In the genomic region with DNA sequence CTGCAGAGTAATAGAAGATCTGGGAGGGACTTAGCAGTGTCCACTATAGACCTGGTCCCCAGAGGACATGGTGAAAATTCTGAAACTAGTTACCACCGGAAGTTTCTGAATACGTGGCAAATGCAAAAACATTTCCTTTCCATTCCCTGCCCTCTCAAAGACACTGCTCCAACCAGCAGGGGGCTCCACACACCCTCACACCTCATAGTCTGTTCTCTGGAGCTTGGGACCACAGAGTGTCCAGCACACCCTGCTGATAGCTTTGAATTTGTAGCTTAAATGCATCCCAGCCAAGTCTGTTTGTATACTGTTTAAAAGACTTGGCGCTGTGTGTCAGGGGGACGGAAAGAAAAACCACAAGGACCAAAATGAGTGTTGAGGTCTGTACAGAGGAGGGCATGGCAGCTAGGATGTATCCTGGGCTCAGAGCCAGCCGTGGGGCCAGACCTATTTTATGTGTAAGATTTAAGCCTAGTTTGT, we compare ENCODE assay signal across 8 mouse cellular contexts.
DNase-seq lines count a peak whose midpoint lies in the region; ATAC-seq and TF ChIP-seq lines count a peak whose summit lies in the region.

No protein-coding gene starts in this region.

- H3K27me3 ChIP-seq in liver, embryonic 11.5 days (replicated peaks; ENCODE audit: control insufficient read depth, insufficient read depth, low read length), result no peaks in the 10 kb centered on the region
- H3K27me3 ChIP-seq in hindbrain, embryonic 11.5 days (ENCODE audit: control insufficient read depth, insufficient read depth, low read length), result no peaks in the 10 kb centered on the region
- no peaks in the 10 kb centered on the region for H3K27me3 ChIP-seq in limb, embryonic 12.5 days
- H3K27me3 ChIP-seq in neural tube, embryonic 12.5 days (replicated peaks), result no peaks in the 10 kb centered on the region
- H3K27me3 ChIP-seq in thymus, adult 2 months (ENCODE audit: control insufficient read depth, insufficient read depth, low read length), result no peaks in the 10 kb centered on the region

- no peak for ATAC-seq in liver, embryonic 11.5 days (replicated peaks; ENCODE audit: low FRiP score)
- peak; percentile 70 for ATAC-seq in activated CD4-positive, CD25-positive, alpha-beta regulatory T cell, adult 4 months
- ATAC-seq in hindbrain, embryonic 11.5 days (ENCODE audit: low FRiP score), result no peak
- ATAC-seq in limb, embryonic 12.5 days (ENCODE audit: insufficient number of reproducible peaks, insufficient read depth, low FRiP score, low TSS enrichment, low read depth), result peak; percentile 87
- peak; percentile 72 for ATAC-seq in neural tube, embryonic 12.5 days (ENCODE audit: low FRiP score, low read depth)

- 71% methylated on average over 5 of the region's 5 CpGs for WGBS in liver, embryonic 11.5 days
- 69% methylated on average over 5 of the region's 5 CpGs for WGBS in hindbrain, embryonic 11.5 days
- 39% methylated on average over 5 of the region's 5 CpGs for WGBS in limb, embryonic 12.5 days
- WGBS in neural tube, embryonic 12.5 days, result 61% methylated on average over 5 of the region's 5 CpGs
- WGBS in thymus, adult 2 months, result 8% methylated on average over 5 of the region's 5 CpGs

- H3K27ac ChIP-seq in liver, embryonic 11.5 days (ENCODE audit: low read depth, low read length), result no peak overlapping the region
- H3K27ac ChIP-seq in embryonic fibroblast, embryonic 13.5 days (ENCODE audit: insufficient read depth, low read length), result peak overlapping the region; percentile 35; the same call in 1 of the 2 replicates
- H3K27ac ChIP-seq in hindbrain, embryonic 11.5 days (ENCODE audit: low read depth, low read length), result no peak overlapping the region
- H3K27ac ChIP-seq in limb, embryonic 12.5 days, result peak overlapping the region; percentile 75
- H3K27ac ChIP-seq in neural tube, embryonic 12.5 days, result no peak overlapping the region
- H3K27ac ChIP-seq in thymus, adult 2 months (ENCODE audit: control insufficient read depth, insufficient read depth, low read length), result no peak overlapping the region

- peak; percentile 60 for DNase-seq in liver
- no peak for DNase-seq in liver, embryonic 11.5 days (ENCODE audit: low spot score)
- DNase-seq in hindbrain, embryonic 11.5 days (ENCODE audit: low spot score), result peak; percentile 50
- DNase-seq in thymus, adult 2 months, result peak; percentile 75

- H3K9me3 ChIP-seq in liver, embryonic 11.5 days (ENCODE audit: control insufficient read depth, low read length), result no peaks in the 10 kb centered on the region
- H3K9me3 ChIP-seq in hindbrain, embryonic 11.5 days (ENCODE audit: control insufficient read depth, low read length), result no peaks in the 10 kb centered on the region
- no peaks in the 10 kb centered on the region for H3K9me3 ChIP-seq in limb, embryonic 12.5 days
- H3K9me3 ChIP-seq in neural tube, embryonic 12.5 days, result no peaks in the 10 kb centered on the region

- no peak overlapping the region for H3K9ac ChIP-seq in liver, embryonic 11.5 days (ENCODE audit: low read depth, low read length)
- H3K9ac ChIP-seq in hindbrain, embryonic 11.5 days (ENCODE audit: low read depth, low read length), result no peak overlapping the region
- no peak overlapping the region for H3K9ac ChIP-seq in limb, embryonic 12.5 days (replicated peaks)
- H3K9ac ChIP-seq in neural tube, embryonic 12.5 days, result no peak overlapping the region

- H3K36me3 ChIP-seq in liver, embryonic 11.5 days (ENCODE audit: control insufficient read depth, insufficient read depth, low read length), result no peaks in the 10 kb centered on the region
- no peaks in the 10 kb centered on the region for H3K36me3 ChIP-seq in hindbrain, embryonic 11.5 days (ENCODE audit: control insufficient read depth, insufficient read depth, low read length)
- H3K36me3 ChIP-seq in limb, embryonic 12.5 days, result peaks cover 7% of the 10 kb centered on the region
- H3K36me3 ChIP-seq in neural tube, embryonic 12.5 days, result no peaks in the 10 kb centered on the region
- no peaks in the 10 kb centered on the region for H3K36me3 ChIP-seq in thymus, adult 2 months (ENCODE audit: control insufficient read depth, insufficient read depth, low read length)

- H3K4me1 ChIP-seq in liver, embryonic 11.5 days (replicated peaks; ENCODE audit: control insufficient read depth, insufficient read depth, low read length), result no peaks in the 10 kb centered on the region
- H3K4me1 ChIP-seq in embryonic fibroblast, embryonic 13.5 days (ENCODE audit: control insufficient read depth, insufficient read depth, low read length), result no peaks in the 10 kb centered on the region
- no peaks in the 10 kb centered on the region for H3K4me1 ChIP-seq in hindbrain, embryonic 11.5 days (replicated peaks; ENCODE audit: control insufficient read depth, insufficient read depth, low read length)
- peaks cover 17% of the 10 kb centered on the region for H3K4me1 ChIP-seq in limb, embryonic 12.5 days (replicated peaks)
- peaks cover 3% of the 10 kb centered on the region; the same call in 1 of the 2 replicates for H3K4me1 ChIP-seq in neural tube, embryonic 12.5 days
- H3K4me1 ChIP-seq in thymus, adult 2 months (replicated peaks; ENCODE audit: control insufficient read depth, insufficient read depth, low read length), result peaks cover 12% of the 10 kb centered on the region

- no peak for TF ChIP-seq POLR2A in embryonic fibroblast, embryonic 13.5 days (IDR thresholded peaks at IDR 0.05; ENCODE audit: low read depth, low read length)
- TF ChIP-seq POLR2A in thymus, adult 2 months (IDR thresholded peaks at IDR 0.05; ENCODE audit: control insufficient read depth, extremely low read depth, insufficient read depth, low read length, poor library complexity), result no peak

- no peak overlapping the region for H3K4me2 ChIP-seq in liver, embryonic 11.5 days
- no peak overlapping the region for H3K4me2 ChIP-seq in hindbrain, embryonic 11.5 days (replicated peaks; ENCODE audit: low read depth, low read length)
- no peak overlapping the region for H3K4me2 ChIP-seq in limb, embryonic 12.5 days
- H3K4me2 ChIP-seq in neural tube, embryonic 12.5 days (replicated peaks), result no peak overlapping the region

- no peak overlapping the region for H3K4me3 ChIP-seq in liver, embryonic 11.5 days (ENCODE audit: low read depth, low read length)
- no peak overlapping the region for H3K4me3 ChIP-seq in embryonic fibroblast, embryonic 13.5 days (ENCODE audit: insufficient read depth, low read length)
- H3K4me3 ChIP-seq in hindbrain, embryonic 11.5 days (ENCODE audit: low read depth, low read length), result no peak overlapping the region
- H3K4me3 ChIP-seq in limb, embryonic 12.5 days (replicated peaks), result no peak overlapping the region
- H3K4me3 ChIP-seq in neural tube, embryonic 12.5 days, result no peak overlapping the region
- no peak overlapping the region for H3K4me3 ChIP-seq in thymus, adult 2 months (ENCODE audit: control insufficient read depth, insufficient read depth, low read length)

- peak; percentile 62; the same call in 1 of the 2 replicates for TF ChIP-seq CTCF in embryonic fibroblast, embryonic 13.5 days (IDR thresholded peaks at IDR 0.05; ENCODE audit: borderline replicate concordance, insufficient read depth, low read length)
- TF ChIP-seq CTCF in thymus, adult 2 months (IDR thresholded peaks at IDR 0.05; ENCODE audit: borderline replicate concordance, control insufficient read depth, extremely low read depth, insufficient read depth, low read length, poor library complexity), result no peak

Comparison
In these comparisons a context has a peak if more than half of its experiments do, and no peak if none do; other contexts are left out.
1. ATAC-seq: peak in activated CD4-positive, CD25-positive, alpha-beta regulatory T cell, adult 4 months (single experiment), limb, embryonic 12.5 days (single experiment) and neural tube, embryonic 12.5 days (single experiment); none in liver, embryonic 11.5 days (single experiment) and hindbrain, embryonic 11.5 days (single experiment).
2. H3K27ac ChIP-seq: peak in embryonic fibroblast, embryonic 13.5 days (single experiment) and limb, embryonic 12.5 days (single experiment); none in liver, embryonic 11.5 days (single experiment), hindbrain, embryonic 11.5 days (single experiment), neural tube, embryonic 12.5 days (single experiment) and thymus, adult 2 months (single experiment).